Mouse (Mus musculus) liver, embryonic 14.5 days (tissue): Measurements from ENCODE around the gene Gm4131. TPM values are rescaled to one million over a fixed set of nuclear protein-coding genes. Genes with fewer than 3 reads are reported as not detected.

Experiments used
- ATAC-seq: fragments of 200-750 bp; cut with Nextera tagmentation; 2 replicates; pipeline ENCODE4 v1.8.0; 2017; ENCODE audit warnings: moderate number of reproducible peaks, mild to moderate bottlenecking, moderate library complexity; ENCODE audit not compliant: insufficient read depth
- DNase-seq, 3 experiments: peaks; one replicate each; pipeline ENCODE4 v3.0.0-alpha.2; 2012 to 2013; ENCODE audit warnings: low read depth in 3 of 3, low spot score in 3 of 3
- H3K27ac ChIP-seq: fragments of 300-500 bp; sonication (generic); 2 replicates; pipeline ENCODE4 v1.5.1; 2014; ENCODE audit warnings: moderate library complexity, mild to moderate bottlenecking, control low read depth, inconsistent platforms
- H3K27me3 ChIP-seq: fragments of 300-500 bp; sonication (generic); 2 replicates; pipeline ENCODE4 v1.6.1; 2014; ENCODE audit warnings: mild to moderate bottlenecking, low read length, moderate library complexity; ENCODE audit not compliant: control insufficient read depth, insufficient read depth
- H3K36me3 ChIP-seq: fragments of 300-500 bp; sonication (generic); replicated peaks from 2 replicates; pipeline ENCODE4 v1.6.1; 2014; ENCODE audit warnings: low read depth; ENCODE audit not compliant: control insufficient read depth, insufficient read depth
- H3K4me1 ChIP-seq, 2 experiments: fragments of 200-500 bp in 1 of 2; fragments of 300-500 bp in 1 of 2; sonication (generic) in 1 of 2; replicated peaks; 2 replicates each; pipeline ENCODE4 v1.6.1; 2012 to 2014; ENCODE audit warnings: antibody characterized with exemption in 1 of 2, inconsistent platforms in 1 of 2, low read length in 1 of 2; ENCODE audit not compliant: control insufficient read depth in 2 of 2, insufficient read depth in 2 of 2
- H3K4me2 ChIP-seq: fragments of 300-500 bp; sonication (generic); 2 replicates; pipeline ENCODE4 v1.6.1; 2014; ENCODE audit warnings: low read depth, mild to moderate bottlenecking, control low read depth, moderate library complexity
- H3K4me3 ChIP-seq, 2 experiments: fragments of 200-500 bp in 1 of 2; fragments of 300-500 bp in 1 of 2; sonication (generic) in 1 of 2; 2 replicates each; pipeline ENCODE4 v1.5.1; 2012 to 2014; ENCODE audit warnings: low read depth in 2 of 2, low read length in 2 of 2, mild to moderate bottlenecking in 2 of 2, control low read depth in 1 of 2, inconsistent platforms in 1 of 2, moderate library complexity in 1 of 2; ENCODE audit not compliant: insufficient read depth in 1 of 2
- H3K9ac ChIP-seq: fragments of 300-500 bp; sonication (generic); replicated peaks from 2 replicates; pipeline ENCODE4 v1.6.1; 2014; ENCODE audit warnings: mild to moderate bottlenecking, control low read depth, moderate library complexity
- H3K9me3 ChIP-seq: fragments of 300-500 bp; sonication (generic); 2 replicates; pipeline ENCODE4 v1.6.1; 2016; ENCODE audit warnings: low read length, mixed read lengths; ENCODE audit not compliant: control insufficient read depth
- CTCF ChIP-seq: IDR thresholded peaks from 2 replicates; pipeline ENCODE4 v1.5.1; 2016; ENCODE audit warnings: antibody characterized with exemption, low read depth, control low read depth
- EP300 ChIP-seq: IDR thresholded peaks from 2 replicates; pipeline ENCODE4 v1.6.1; 2016; ENCODE audit warnings: antibody characterized with exemption, low read depth
- WGBS: fragments of 180-500 bp; shearing (Covaris S2); extraction: QIAGEN DNeasy Blood & Tissue Kit; methylation state at CpG from one replicate; pipeline ENCODE4 v1.1.7; 2014; ENCODE audit not compliant: insufficient replicate concordance; 5-methylcytosine and 5-hydroxymethylcytosine counted together
- polyA plus RNA-seq, 2 experiments: library from polyadenylated mRNA; depleted of rRNA in 1 of 2; stranded (reverse) in 1 of 2; unstranded in 1 of 2; fragments of >200 nt; fragmentation: Nextera tagmentation in 1 of 2; extraction: Ambion mirVana in 1 of 2; gene quantifications; 2 replicates each; pipeline versions ENCODE4 v1.2.1 to v1.2.3; 2012 to 2014

Gm4131 gene
- polyA plus RNA-seq, 2 experiments: not detected

- Histone ChIP-seq H3K4me3 (no peak overlapping the region), H3K4me1 (no peaks in the 10 kb centered on the region), H3K27me3 (no peaks in the 10 kb centered on the region), H3K27ac (no peak overlapping the region), H3K9ac (no peak overlapping the region), H3K4me2 (no peak overlapping the region), H3K9me3 (no peaks in the 10 kb centered on the region), H3K36me3 (no peaks in the 10 kb centered on the region)
- 59% methylated on average over 1 of the region's 1 CpGs for WGBS
- ATAC-seq (no peak), DNase-seq (no peak)
- TF ChIP-seq EP300 (no peak), CTCF (no peak)
These were observed 123.8 kb downstream of the Gm4131 start for GRCm38 (mm10) chr14:62442971-62443370.

GRCm38 (mm10) chr14:62440036-62440435 lies 126.7 kb downstream of the Gm4131 start:
- Histone ChIP-seq H3K9ac (no peak overlapping the region), H3K27me3 (no peaks in the 10 kb centered on the region), H3K9me3 (no peaks in the 10 kb centered on the region), H3K4me2 (no peak overlapping the region), H3K4me1 (no peaks in the 10 kb centered on the region), H3K4me3 (no peak overlapping the region), H3K27ac (no peak overlapping the region), H3K36me3 (no peaks in the 10 kb centered on the region)
- TF ChIP-seq EP300: no peak
- DNase-seq (no peak), ATAC-seq (no peak)

GRCm38 (mm10) chr14:62438236-62438635 lies 128.5 kb downstream of the Gm4131 start:
- 66% methylated on average over 4 of the region's 4 CpGs for WGBS
- ATAC-seq: no peak
- H3K9me3 ChIP-seq: no peaks in the 10 kb centered on the region

GRCm38 (mm10) chr14:62437806-62438205 lies 128.9 kb downstream of the Gm4131 start:
- Histone ChIP-seq H3K27ac (no peak overlapping the region), H3K9ac (no peak overlapping the region), H3K27me3 (no peaks in the 10 kb centered on the region), H3K4me3 (no peak overlapping the region), H3K36me3 (no peaks in the 10 kb centered on the region), H3K4me2 (no peak overlapping the region), H3K9me3 (no peaks in the 10 kb centered on the region), H3K4me1 (no peaks in the 10 kb centered on the region)
- ATAC-seq (no peak), DNase-seq (no peak)
- 61% methylated on average over 2 of the region's 2 CpGs for WGBS
- TF ChIP-seq EP300 (no peak), CTCF (no peak)

More at GRCm38 (mm10) chr14:62438236-62438635, 128.5 kb downstream of the Gm4131 start:
- Histone ChIP-seq H3K4me1 (no peaks in the 10 kb centered on the region), H3K36me3 (no peaks in the 10 kb centered on the region), H3K4me3 (no peak overlapping the region), H3K27me3 (no peaks in the 10 kb centered on the region), H3K4me2 (no peak overlapping the region), H3K9ac (no peak overlapping the region), H3K27ac (no peak overlapping the region)
- no peak for TF ChIP-seq EP300
- TF ChIP-seq CTCF: no peak
- DNase-seq: no peak

GRCm38 (mm10) chr14:62425277-62425691 lies 141.4 kb downstream of the Gm4131 start:
- no peak overlapping the region for H3K9ac ChIP-seq
- no peak for TF ChIP-seq EP300
- TF ChIP-seq CTCF: no peak
- H3K4me3 ChIP-seq: no peak overlapping the region
- H3K4me2 ChIP-seq: no peak overlapping the region
- H3K27me3 ChIP-seq: no peaks in the 10 kb centered on the region
- no peak for DNase-seq
- 45% methylated on average over 2 of the region's 2 CpGs for WGBS
- ATAC-seq: no peak
- no peaks in the 10 kb centered on the region for H3K9me3 ChIP-seq
- no peaks in the 10 kb centered on the region for H3K36me3 ChIP-seq
- no peak overlapping the region for H3K27ac ChIP-seq
- no peaks in the 10 kb centered on the region for H3K4me1 ChIP-seq
